Mouse (Mus musculus): ENCODE measurements at regions not wholly inside any gene's neighbourhood (a gene's known extent, or its start where the extent isn't known, plus 50 kb on each side); places are given as distances from the start of the nearest gene placed in this dataset.
A peak's percentile ranks its signal among the peaks of the same experiment; 100 is the strongest.

GRCm38 (mm10) chr2:48381481-48382075 is 432.3 kb upstream of the Acvr2a start:
- no peak overlapping the region for H3K4me3 ChIP-seq (replicated peaks; ENCODE audit: low read length)
- 72% methylated on average over 14 of the region's 14 CpGs for WGBS
- H3K36me3 ChIP-seq (ENCODE audit: control insufficient read depth, insufficient read depth, low read length) = no peaks in the 10 kb centered on the region
- H3K27ac ChIP-seq (ENCODE audit: low read length) = no peak overlapping the region
- no peak overlapping the region for H3K9ac ChIP-seq (ENCODE audit: low read length)
- 0 out of 2 replicates have a peak, but pooled peaks cover 8% of the 10 kb centered on the region for H3K4me1 ChIP-seq (ENCODE audit: control insufficient read depth, insufficient read depth, low read length)
- H3K27me3 ChIP-seq (ENCODE audit: control insufficient read depth, insufficient read depth, low read length) = no peaks in the 10 kb centered on the region
- no peak for ATAC-seq (ENCODE audit: insufficient read depth, low FRiP score)
- H3K4me2 ChIP-seq (ENCODE audit: low read depth, low read length) = no peak overlapping the region
- H3K9me3 ChIP-seq (replicated peaks; ENCODE audit: control insufficient read depth, low read length) = no peaks in the 10 kb centered on the region

- Histone ChIP-seq H3K9me3 (replicated peaks; ENCODE audit: control insufficient read depth, low read length) (no peaks in the 10 kb centered on the region), H3K27me3 (ENCODE audit: control insufficient read depth, insufficient read depth, low read length) (no peaks in the 10 kb centered on the region), H3K9ac (ENCODE audit: low read length) (no peak overlapping the region), H3K36me3 (ENCODE audit: control insufficient read depth, insufficient read depth, low read length) (no peaks in the 10 kb centered on the region), H3K4me3 (replicated peaks; ENCODE audit: low read length) (no peak overlapping the region), H3K27ac (ENCODE audit: low read length) (no peak overlapping the region; the same call in 1 of the 2 replicates), H3K4me1 (ENCODE audit: control insufficient read depth, insufficient read depth, low read length) (0 out of 2 replicates have a peak, but pooled peaks cover 2% of the 10 kb centered on the region), H3K4me2 (ENCODE audit: low read depth, low read length) (no peak overlapping the region)
- ATAC-seq (ENCODE audit: insufficient read depth, low FRiP score) = no peak
- 69% methylated on average over 1 of the region's 1 CpGs for WGBS
Observed at GRCm38 (mm10) chr2:48398504-48398903, 415.4 kb upstream of the Acvr2a start.

GRCm38 (mm10) chr2:48399191-48399590 is 414.7 kb upstream of the Acvr2a start:
- Histone ChIP-seq H3K4me3 (replicated peaks; ENCODE audit: low read length) (no peak overlapping the region), H3K4me2 (ENCODE audit: low read depth, low read length) (no peak overlapping the region), H3K9ac (ENCODE audit: low read length) (no peak overlapping the region), H3K4me1 (ENCODE audit: control insufficient read depth, insufficient read depth, low read length) (0 out of 2 replicates have a peak, but pooled peaks cover 2% of the 10 kb centered on the region), H3K27me3 (ENCODE audit: control insufficient read depth, insufficient read depth, low read length) (no peaks in the 10 kb centered on the region), H3K27ac (ENCODE audit: low read length) (no peak overlapping the region; the same call in 1 of the 2 replicates), H3K36me3 (ENCODE audit: control insufficient read depth, insufficient read depth, low read length) (no peaks in the 10 kb centered on the region), H3K9me3 (replicated peaks; ENCODE audit: control insufficient read depth, low read length) (no peaks in the 10 kb centered on the region)
- peak; percentile 84; the same call in 1 of the 2 replicates for ATAC-seq (ENCODE audit: insufficient read depth, low FRiP score)
- 60% methylated on average over 1 of the region's 1 CpGs for WGBS

- no peak overlapping the region for H3K9ac ChIP-seq (ENCODE audit: low read length)
- H3K4me2 ChIP-seq (ENCODE audit: low read depth, low read length) = no peak overlapping the region
- H3K36me3 ChIP-seq (ENCODE audit: control insufficient read depth, insufficient read depth, low read length) = no peaks in the 10 kb centered on the region
- H3K27ac ChIP-seq (ENCODE audit: low read length) = no peak overlapping the region
- ATAC-seq (ENCODE audit: insufficient read depth, low FRiP score) = no peak
- no peaks in the 10 kb centered on the region for H3K9me3 ChIP-seq (replicated peaks; ENCODE audit: control insufficient read depth, low read length)
- H3K4me1 ChIP-seq (ENCODE audit: control insufficient read depth, insufficient read depth, low read length) = 0 out of 2 replicates have a peak, but pooled peaks cover 2% of the 10 kb centered on the region
- H3K4me3 ChIP-seq (replicated peaks; ENCODE audit: low read length) = no peak overlapping the region
- 49% methylated on average over 2 of the region's 2 CpGs for WGBS
- no peaks in the 10 kb centered on the region for H3K27me3 ChIP-seq (ENCODE audit: control insufficient read depth, insufficient read depth, low read length)
Observed at GRCm38 (mm10) chr2:48402813-48403212, 411.1 kb upstream of the Acvr2a start.

GRCm38 (mm10) chr2:48404460-48404859 is 409.4 kb upstream of the Acvr2a start:
- Histone ChIP-seq H3K9me3 (replicated peaks; ENCODE audit: control insufficient read depth, low read length) (no peaks in the 10 kb centered on the region), H3K4me1 (ENCODE audit: control insufficient read depth, insufficient read depth, low read length) (0 out of 2 replicates have a peak, but pooled peaks cover 2% of the 10 kb centered on the region), H3K27me3 (ENCODE audit: control insufficient read depth, insufficient read depth, low read length) (no peaks in the 10 kb centered on the region), H3K4me2 (ENCODE audit: low read depth, low read length) (no peak overlapping the region), H3K36me3 (ENCODE audit: control insufficient read depth, insufficient read depth, low read length) (no peaks in the 10 kb centered on the region), H3K4me3 (replicated peaks; ENCODE audit: low read length) (no peak overlapping the region), H3K27ac (ENCODE audit: low read length) (no peak overlapping the region), H3K9ac (ENCODE audit: low read length) (no peak overlapping the region)
- 57% methylated on average over 3 of the region's 3 CpGs for WGBS
- ATAC-seq (ENCODE audit: insufficient read depth, low FRiP score) = no peak

- Histone ChIP-seq H3K9me3 (replicated peaks; ENCODE audit: control insufficient read depth, low read length) (no peaks in the 10 kb centered on the region), H3K4me3 (replicated peaks; ENCODE audit: low read length) (no peak overlapping the region), H3K4me1 (ENCODE audit: control insufficient read depth, insufficient read depth, low read length) (no peaks in the 10 kb centered on the region), H3K27ac (ENCODE audit: low read length) (no peak overlapping the region), H3K27me3 (ENCODE audit: control insufficient read depth, insufficient read depth, low read length) (no peaks in the 10 kb centered on the region), H3K4me2 (ENCODE audit: low read depth, low read length) (no peak overlapping the region), H3K9ac (ENCODE audit: low read length) (no peak overlapping the region), H3K36me3 (ENCODE audit: control insufficient read depth, insufficient read depth, low read length) (no peaks in the 10 kb centered on the region)
- ATAC-seq (ENCODE audit: insufficient read depth, low FRiP score) = no peak
- 81% methylated on average over 5 of the region's 5 CpGs for WGBS
Observed at GRCm38 (mm10) chr2:48407876-48408275, 406.0 kb upstream of the Acvr2a start.

GRCm38 (mm10) chr2:48409876-48410275 is 404.0 kb upstream of the Acvr2a start:
- Histone ChIP-seq H3K4me1 (ENCODE audit: control insufficient read depth, insufficient read depth, low read length) (no peaks in the 10 kb centered on the region), H3K27me3 (ENCODE audit: control insufficient read depth, insufficient read depth, low read length) (no peaks in the 10 kb centered on the region), H3K9ac (ENCODE audit: low read length) (no peak overlapping the region), H3K9me3 (replicated peaks; ENCODE audit: control insufficient read depth, low read length) (no peaks in the 10 kb centered on the region), H3K36me3 (ENCODE audit: control insufficient read depth, insufficient read depth, low read length) (no peaks in the 10 kb centered on the region), H3K4me3 (replicated peaks; ENCODE audit: low read length) (no peak overlapping the region), H3K27ac (ENCODE audit: low read length) (no peak overlapping the region), H3K4me2 (ENCODE audit: low read depth, low read length) (no peak overlapping the region)
- 80% methylated on average over 4 of the region's 4 CpGs for WGBS
- no peak for ATAC-seq (ENCODE audit: insufficient read depth, low FRiP score)

GRCm38 (mm10) chr2:48411392-48411791 is 402.5 kb upstream of the Acvr2a start:
- WGBS = 90% methylated on average over 1 of the region's 1 CpGs
- Histone ChIP-seq H3K9me3 (replicated peaks; ENCODE audit: control insufficient read depth, low read length) (no peaks in the 10 kb centered on the region), H3K4me1 (ENCODE audit: control insufficient read depth, insufficient read depth, low read length) (no peaks in the 10 kb centered on the region), H3K4me2 (ENCODE audit: low read depth, low read length) (no peak overlapping the region), H3K9ac (ENCODE audit: low read length) (no peak overlapping the region), H3K36me3 (ENCODE audit: control insufficient read depth, insufficient read depth, low read length) (no peaks in the 10 kb centered on the region), H3K27ac (ENCODE audit: low read length) (no peak overlapping the region), H3K27me3 (ENCODE audit: control insufficient read depth, insufficient read depth, low read length) (no peaks in the 10 kb centered on the region), H3K4me3 (replicated peaks; ENCODE audit: low read length) (no peak overlapping the region)
- ATAC-seq (ENCODE audit: insufficient read depth, low FRiP score) = no peak

- no peak overlapping the region for H3K4me2 ChIP-seq (ENCODE audit: low read depth, low read length)
- no peaks in the 10 kb centered on the region for H3K9me3 ChIP-seq (replicated peaks; ENCODE audit: control insufficient read depth, low read length)
- WGBS = 63% methylated on average over 4 of the region's 4 CpGs
- no peak overlapping the region for H3K4me3 ChIP-seq (replicated peaks; ENCODE audit: low read length)
- H3K36me3 ChIP-seq (ENCODE audit: control insufficient read depth, insufficient read depth, low read length) = no peaks in the 10 kb centered on the region
- H3K27me3 ChIP-seq (ENCODE audit: control insufficient read depth, insufficient read depth, low read length) = no peaks in the 10 kb centered on the region
- peak overlapping the region; percentile 25 for H3K27ac ChIP-seq (ENCODE audit: low read length)
- H3K4me1 ChIP-seq (ENCODE audit: control insufficient read depth, insufficient read depth, low read length) = no peaks in the 10 kb centered on the region
- peak; percentile 84 for ATAC-seq (ENCODE audit: insufficient read depth, low FRiP score)
- no peak overlapping the region for H3K9ac ChIP-seq (ENCODE audit: low read length)
Observed at GRCm38 (mm10) chr2:48412683-48413440, 401.0 kb upstream of the Acvr2a start.

Measured in stomach, embryonic 16.5 days (tissue).